Mouse (Mus musculus): Measurements from ENCODE around the gene Susd2. TPM values are rescaled to one million over a fixed set of nuclear protein-coding genes. Genes with fewer than 3 reads are reported as not detected.
A peak's percentile ranks its signal among the peaks of the same experiment; 100 is the strongest.

Gene Susd2
- polyA plus RNA-seq, 1 experiment from 2014 or later: 5.1 TPM

DNA sequence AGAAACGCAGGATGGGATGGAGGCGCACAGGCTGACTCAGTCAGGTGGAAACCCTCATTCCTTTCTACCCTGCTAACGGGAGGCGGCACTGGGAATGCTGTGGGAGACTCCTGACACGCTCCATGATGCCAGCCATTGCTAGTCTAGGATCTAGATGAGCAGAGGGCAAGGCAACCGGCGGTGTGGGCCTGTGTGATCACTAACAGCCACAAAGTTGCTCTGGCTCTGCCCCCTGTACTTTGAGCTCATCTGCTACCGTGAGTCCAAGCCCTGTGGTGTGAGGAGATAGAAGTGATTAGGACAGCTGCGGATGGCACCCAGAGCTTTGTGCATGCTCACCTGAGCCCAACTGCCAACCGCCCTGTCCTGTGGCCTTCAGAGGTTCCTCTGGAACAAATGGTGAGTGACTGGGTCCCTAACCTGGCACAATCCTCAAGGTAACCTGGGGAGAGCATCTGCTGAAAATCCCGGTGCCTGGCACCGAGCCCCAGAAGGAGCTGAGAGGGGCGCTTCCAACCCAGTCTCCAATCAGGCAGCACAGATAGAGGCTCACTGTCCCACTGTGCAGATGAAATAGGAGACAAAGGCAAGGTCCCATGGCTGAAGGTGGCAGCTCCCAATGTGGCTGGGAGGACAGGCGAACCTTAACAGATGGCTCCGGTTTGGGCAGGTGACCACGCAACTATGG, 7.7 kb upstream of the Susd2 start:
- no peak overlapping the region for H3K27ac ChIP-seq (ENCODE audit: poor library complexity, severe bottlenecking)
- H3K36me3 ChIP-seq: peaks cover 91% of the 10 kb centered on the region
- no peak overlapping the region for H3K4me3 ChIP-seq
- no peak overlapping the region for H3K4me2 ChIP-seq
- peaks cover 14% of the 10 kb centered on the region for H3K4me1 ChIP-seq (replicated peaks)
- WGBS: 91% methylated on average over 16 of the region's 16 CpGs
- no peak overlapping the region for H3K9ac ChIP-seq
- H3K27me3 ChIP-seq (replicated peaks): no peaks in the 10 kb centered on the region
- ATAC-seq (ENCODE audit: insufficient number of reproducible peaks, low FRiP score): no peak
- no peaks in the 10 kb centered on the region for H3K9me3 ChIP-seq (replicated peaks)

DNA sequence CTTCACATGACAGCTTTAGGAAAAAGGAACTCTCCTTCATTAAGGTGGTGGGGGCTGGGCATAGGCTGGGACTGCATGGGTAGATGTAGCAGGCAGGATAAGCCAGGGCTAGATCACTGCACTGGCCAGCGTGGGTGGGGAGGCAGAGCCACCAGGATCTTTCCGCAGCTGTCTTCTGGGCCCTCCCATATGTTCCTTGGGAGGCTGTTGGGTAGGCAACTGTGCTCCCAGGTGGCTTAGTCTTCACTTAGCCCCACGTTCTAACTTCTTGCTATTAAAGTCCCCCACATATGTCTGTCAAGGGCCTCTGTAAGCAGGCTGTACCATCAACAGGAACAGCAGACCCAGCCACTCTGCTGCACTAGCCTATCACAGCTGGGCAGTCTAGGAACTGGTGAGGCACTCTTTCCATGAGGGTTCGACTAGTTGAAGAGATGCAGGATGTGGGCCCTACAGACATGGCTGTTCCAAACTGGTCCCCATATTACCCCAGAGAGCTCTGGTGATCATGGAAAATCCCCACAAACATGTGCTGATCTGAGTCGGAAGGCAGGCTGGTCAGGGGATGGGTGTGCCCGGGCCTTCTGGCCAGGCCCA, 6.6 kb upstream of the Susd2 start:
- Histone ChIP-seq H3K36me3 (peaks cover 90% of the 10 kb centered on the region), H3K27me3 (replicated peaks) (no peaks in the 10 kb centered on the region), H3K9me3 (replicated peaks) (no peaks in the 10 kb centered on the region), H3K4me1 (replicated peaks) (peaks cover 14% of the 10 kb centered on the region), H3K4me3 (no peak overlapping the region), H3K9ac (no peak overlapping the region), H3K27ac (ENCODE audit: poor library complexity, severe bottlenecking) (no peak overlapping the region), H3K4me2 (no peak overlapping the region)
- no peak for ATAC-seq (ENCODE audit: insufficient number of reproducible peaks, low FRiP score)
- 83% methylated on average over 6 of the region's 6 CpGs for WGBS

DNA sequence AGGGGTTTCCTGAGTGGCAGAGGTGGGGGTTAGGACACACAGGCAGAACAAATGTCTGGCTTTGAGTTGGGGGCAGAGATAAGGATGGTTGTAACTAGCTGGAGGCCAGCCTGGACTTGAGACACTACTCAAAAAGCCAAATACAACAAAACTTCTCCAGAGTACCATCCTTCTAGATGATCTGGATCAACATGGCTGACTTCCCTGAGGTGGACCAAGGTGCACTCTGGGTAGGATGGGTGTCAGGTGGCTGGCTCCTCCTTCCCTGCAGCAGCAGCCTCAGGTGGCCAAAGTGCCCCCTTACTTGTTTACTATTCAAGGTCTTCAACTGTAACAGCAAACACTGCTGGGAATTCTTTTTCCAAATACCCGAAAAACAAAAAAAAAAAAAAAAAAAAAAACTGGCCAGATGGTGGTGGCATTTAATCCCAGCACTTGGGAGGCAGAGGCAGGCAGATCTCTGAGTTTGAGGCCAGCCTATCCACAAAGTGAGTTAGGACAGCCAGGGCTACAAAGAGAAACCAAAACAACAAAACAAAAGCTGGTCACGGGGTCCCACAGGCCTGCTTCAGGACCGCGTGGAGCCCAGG, 5.7 kb upstream of the Susd2 start:
- Histone ChIP-seq H3K4me1 (replicated peaks) (peaks cover 14% of the 10 kb centered on the region), H3K4me2 (no peak overlapping the region), H3K9ac (no peak overlapping the region), H3K27me3 (replicated peaks) (no peaks in the 10 kb centered on the region), H3K36me3 (peaks cover 85% of the 10 kb centered on the region), H3K4me3 (no peak overlapping the region), H3K9me3 (replicated peaks) (no peaks in the 10 kb centered on the region), H3K27ac (ENCODE audit: poor library complexity, severe bottlenecking) (no peak overlapping the region)
- no peak for ATAC-seq (ENCODE audit: insufficient number of reproducible peaks, low FRiP score)
- WGBS: 93% methylated on average over 4 of the region's 4 CpGs

DNA sequence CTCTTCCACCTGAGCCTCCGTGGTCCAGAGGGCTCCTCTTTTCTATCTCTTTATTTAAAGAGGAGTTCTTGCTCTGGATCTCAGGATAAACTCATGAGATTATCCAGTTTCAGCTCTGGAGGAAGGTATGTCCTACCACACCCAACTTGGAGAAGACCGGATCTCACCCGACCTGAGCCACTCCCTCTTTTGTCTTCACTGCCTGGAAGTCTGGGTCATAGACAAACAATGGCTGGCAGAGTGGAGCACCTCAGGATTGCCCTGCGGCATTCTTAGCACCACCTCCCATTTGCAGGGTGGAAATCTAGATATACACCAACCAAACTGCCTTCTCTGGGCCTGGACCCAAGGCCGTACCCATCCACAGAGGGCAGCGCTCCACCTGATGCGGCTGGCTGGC, 5.2 kb upstream of the Susd2 start:
- Histone ChIP-seq H3K27me3 (replicated peaks) (no peaks in the 10 kb centered on the region), H3K4me3 (no peak overlapping the region), H3K4me2 (no peak overlapping the region), H3K9ac (no peak overlapping the region), H3K27ac (ENCODE audit: poor library complexity, severe bottlenecking) (no peak overlapping the region), H3K4me1 (replicated peaks) (peaks cover 18% of the 10 kb centered on the region), H3K36me3 (peaks cover 80% of the 10 kb centered on the region), H3K9me3 (replicated peaks) (no peaks in the 10 kb centered on the region)
- no peak for ATAC-seq (ENCODE audit: insufficient number of reproducible peaks, low FRiP score)
- WGBS: 86% methylated on average over 7 of the region's 7 CpGs

DNA sequence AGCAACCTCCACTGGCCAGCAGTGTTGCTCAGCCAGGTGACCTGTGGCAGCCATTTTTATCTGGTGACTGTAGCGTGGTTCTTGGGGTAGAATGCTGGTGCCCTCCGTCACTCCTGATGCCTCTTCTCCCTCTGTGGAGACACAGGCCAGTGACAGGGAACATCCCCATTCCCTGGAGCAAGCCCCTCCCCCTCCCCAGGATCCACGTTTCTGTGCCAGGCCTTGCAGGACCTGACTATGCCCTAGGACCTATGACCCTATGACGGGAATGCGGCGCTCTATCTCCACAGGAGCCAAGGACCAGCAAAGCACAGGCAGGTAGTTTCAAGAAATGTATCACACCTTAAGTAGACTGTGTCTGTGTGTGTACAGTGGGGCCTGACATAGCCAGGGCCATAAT, 4.3 kb upstream of the Susd2 start:
- WGBS: 90% methylated on average over 6 of the region's 6 CpGs
- no peak for ATAC-seq (ENCODE audit: insufficient number of reproducible peaks, low FRiP score)
- H3K4me1 ChIP-seq (replicated peaks): peaks cover 27% of the 10 kb centered on the region

DNA sequence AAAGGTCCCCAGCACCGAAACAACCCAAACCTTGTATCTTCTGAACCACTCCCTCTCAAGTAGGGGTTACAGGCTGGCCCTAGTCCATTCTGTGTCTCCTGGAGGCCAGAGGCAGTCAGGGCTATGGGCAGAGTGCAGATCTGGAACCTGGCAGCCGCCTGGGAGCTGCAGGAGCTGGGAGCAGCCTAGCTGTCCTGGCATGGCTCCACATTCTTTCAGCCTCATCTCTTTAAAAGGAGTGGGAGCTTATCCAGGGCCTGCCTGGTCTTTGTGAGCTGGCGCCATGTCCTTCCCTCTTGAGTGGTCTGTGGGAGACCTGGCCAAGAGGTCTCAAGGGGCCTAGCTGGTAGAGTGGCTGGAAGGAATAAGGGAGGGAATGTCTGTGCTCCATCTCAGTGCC, 3.6 kb upstream of the Susd2 start:
- WGBS: 63% methylated on average over 3 of the region's 3 CpGs
- no peak overlapping the region for H3K4me2 ChIP-seq
- no peaks in the 10 kb centered on the region for H3K27me3 ChIP-seq (replicated peaks)
- peaks cover 64% of the 10 kb centered on the region for H3K36me3 ChIP-seq
- ATAC-seq (ENCODE audit: insufficient number of reproducible peaks, low FRiP score): peak; percentile 31; the same call in 1 of the 2 replicates
- no peaks in the 10 kb centered on the region for H3K9me3 ChIP-seq (replicated peaks)
- peaks cover 30% of the 10 kb centered on the region for H3K4me1 ChIP-seq (replicated peaks)
- H3K9ac ChIP-seq: no peak overlapping the region
- no peak overlapping the region for H3K4me3 ChIP-seq
- H3K27ac ChIP-seq (ENCODE audit: poor library complexity, severe bottlenecking): peak overlapping the region; percentile 91

More for the DNA sequence above, 4.3 kb upstream of the Susd2 start:
- Histone ChIP-seq H3K36me3 (peaks cover 71% of the 10 kb centered on the region), H3K9me3 (replicated peaks) (no peaks in the 10 kb centered on the region), H3K4me3 (no peak overlapping the region), H3K27me3 (replicated peaks) (no peaks in the 10 kb centered on the region), H3K9ac (no peak overlapping the region), H3K4me2 (no peak overlapping the region), H3K27ac (ENCODE audit: poor library complexity, severe bottlenecking) (peak overlapping the region; percentile 91)

DNA sequence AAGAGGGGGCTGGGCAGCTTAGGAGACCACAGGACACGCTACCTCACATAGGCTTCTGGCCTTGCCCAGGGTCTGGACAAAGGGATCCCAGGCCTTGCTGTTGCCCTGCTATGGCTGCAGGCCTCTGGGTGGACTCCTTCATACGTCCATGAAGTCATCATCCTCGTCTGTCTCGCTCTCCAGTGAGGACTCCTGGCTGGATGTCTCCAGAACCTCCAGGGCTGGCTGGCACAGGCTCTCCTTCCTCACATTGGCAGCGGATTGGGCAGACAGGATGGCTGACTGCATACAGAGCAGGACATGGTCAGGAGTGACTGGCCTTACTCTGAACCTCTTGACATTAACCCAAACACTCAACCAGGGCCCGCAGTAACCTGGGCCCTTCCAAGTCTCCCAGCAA, 2.6 kb upstream of the Susd2 start:
- no peak overlapping the region for H3K4me3 ChIP-seq
- H3K9ac ChIP-seq: no peak overlapping the region
- H3K4me1 ChIP-seq (replicated peaks): peaks cover 30% of the 10 kb centered on the region
- H3K4me2 ChIP-seq: no peak overlapping the region
- WGBS: 88% methylated on average over 6 of the region's 6 CpGs
- H3K9me3 ChIP-seq (replicated peaks): no peaks in the 10 kb centered on the region
- no peak overlapping the region for H3K27ac ChIP-seq (ENCODE audit: poor library complexity, severe bottlenecking)
- H3K27me3 ChIP-seq (replicated peaks): no peaks in the 10 kb centered on the region
- ATAC-seq (ENCODE audit: insufficient number of reproducible peaks, low FRiP score): no peak
- peaks cover 54% of the 10 kb centered on the region for H3K36me3 ChIP-seq

DNA sequence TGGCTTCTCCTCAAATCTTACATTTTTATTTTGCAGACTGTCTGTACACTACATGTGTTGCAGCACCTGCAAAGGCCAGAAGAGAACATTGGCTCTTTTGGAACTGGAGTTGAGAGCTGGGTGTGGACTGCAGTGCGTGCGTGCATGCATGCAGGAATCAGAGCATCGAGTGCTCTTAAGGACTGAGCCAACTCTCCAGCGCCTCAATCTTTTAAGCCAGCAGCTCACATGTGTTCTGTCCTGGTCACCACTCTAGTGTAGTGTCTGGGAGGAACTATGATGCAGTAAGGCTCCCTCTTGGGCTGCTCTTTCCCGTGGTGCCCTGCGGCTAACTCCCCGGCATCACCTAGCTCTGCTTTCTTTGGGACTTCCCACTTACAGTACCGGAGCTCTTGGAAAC, 1.8 kb upstream of the Susd2 start:
- WGBS: 90% methylated on average over 8 of the region's 8 CpGs
- Histone ChIP-seq H3K4me3 (no peak overlapping the region), H3K9ac (no peak overlapping the region), H3K27me3 (replicated peaks) (no peaks in the 10 kb centered on the region), H3K9me3 (replicated peaks) (no peaks in the 10 kb centered on the region), H3K27ac (ENCODE audit: poor library complexity, severe bottlenecking) (no peak overlapping the region), H3K4me1 (replicated peaks) (peaks cover 30% of the 10 kb centered on the region), H3K4me2 (no peak overlapping the region), H3K36me3 (peaks cover 46% of the 10 kb centered on the region)
- ATAC-seq (ENCODE audit: insufficient number of reproducible peaks, low FRiP score): no peak

DNA sequence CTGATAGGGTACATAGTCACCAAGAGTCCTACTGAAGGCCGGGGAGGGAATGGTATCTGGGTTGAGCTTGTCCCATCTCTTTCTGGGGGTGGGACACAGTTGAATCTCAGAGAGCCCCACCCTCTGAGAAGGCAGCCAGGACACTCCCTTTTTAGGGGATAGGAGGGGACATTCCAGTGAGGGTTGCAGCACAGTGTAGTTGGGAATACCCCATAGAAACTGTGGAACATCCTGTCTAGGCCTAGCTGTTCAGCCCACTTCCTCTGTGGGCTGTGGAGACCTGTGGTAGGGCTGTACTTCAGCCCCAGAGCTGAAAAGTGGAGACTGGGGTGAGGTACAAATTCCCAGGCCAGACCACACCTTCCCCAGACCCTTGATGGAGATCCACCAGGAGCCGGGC, 917 bp downstream of the Susd2 start:
- Histone ChIP-seq H3K27me3 (replicated peaks) (0 out of 2 replicates have a peak, but pooled peaks cover 5% of the 10 kb centered on the region), H3K4me2 (no peak overlapping the region), H3K9ac (0 out of 2 replicates have a peak overlapping the region, but pooled peaks have one; percentile 43), H3K4me3 (no peak overlapping the region), H3K27ac (ENCODE audit: poor library complexity, severe bottlenecking) (no peak overlapping the region), H3K4me1 (replicated peaks) (peaks cover 28% of the 10 kb centered on the region), H3K36me3 (peaks cover 19% of the 10 kb centered on the region), H3K9me3 (replicated peaks) (no peaks in the 10 kb centered on the region)
- WGBS: 90% methylated on average over 2 of the region's 2 CpGs
- no peak for ATAC-seq (ENCODE audit: insufficient number of reproducible peaks, low FRiP score)

DNA sequence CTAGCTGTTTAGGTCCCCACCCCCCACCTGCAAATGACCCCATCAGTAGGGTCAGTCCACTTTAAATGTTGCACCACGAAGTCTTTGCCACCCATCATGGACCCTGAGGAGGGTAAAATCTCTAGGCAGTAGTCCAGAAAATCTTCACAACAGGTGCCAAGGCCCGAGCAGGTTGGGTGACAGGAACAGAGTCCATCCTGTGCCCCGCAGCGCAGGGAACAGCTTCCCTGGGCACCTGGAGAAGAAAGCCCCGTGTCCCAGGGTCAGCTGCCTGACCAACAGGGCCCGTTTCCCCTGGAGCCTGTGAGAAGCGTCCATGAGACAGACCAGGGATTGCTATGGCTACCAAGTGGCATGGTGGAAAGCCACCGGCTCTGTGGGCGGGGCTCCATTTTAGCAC, 1.4 kb downstream of the Susd2 start:
- Histone ChIP-seq H3K27ac (ENCODE audit: poor library complexity, severe bottlenecking) (no peak overlapping the region), H3K4me1 (replicated peaks) (peaks cover 23% of the 10 kb centered on the region), H3K36me3 (peaks cover 15% of the 10 kb centered on the region), H3K4me3 (no peak overlapping the region), H3K27me3 (replicated peaks) (0 out of 2 replicates have a peak, but pooled peaks cover 5% of the 10 kb centered on the region), H3K4me2 (no peak overlapping the region), H3K9me3 (replicated peaks) (no peaks in the 10 kb centered on the region), H3K9ac (no peak overlapping the region)
- WGBS: 74% methylated on average over 9 of the region's 9 CpGs
- ATAC-seq (ENCODE audit: insufficient number of reproducible peaks, low FRiP score): no peak

DNA sequence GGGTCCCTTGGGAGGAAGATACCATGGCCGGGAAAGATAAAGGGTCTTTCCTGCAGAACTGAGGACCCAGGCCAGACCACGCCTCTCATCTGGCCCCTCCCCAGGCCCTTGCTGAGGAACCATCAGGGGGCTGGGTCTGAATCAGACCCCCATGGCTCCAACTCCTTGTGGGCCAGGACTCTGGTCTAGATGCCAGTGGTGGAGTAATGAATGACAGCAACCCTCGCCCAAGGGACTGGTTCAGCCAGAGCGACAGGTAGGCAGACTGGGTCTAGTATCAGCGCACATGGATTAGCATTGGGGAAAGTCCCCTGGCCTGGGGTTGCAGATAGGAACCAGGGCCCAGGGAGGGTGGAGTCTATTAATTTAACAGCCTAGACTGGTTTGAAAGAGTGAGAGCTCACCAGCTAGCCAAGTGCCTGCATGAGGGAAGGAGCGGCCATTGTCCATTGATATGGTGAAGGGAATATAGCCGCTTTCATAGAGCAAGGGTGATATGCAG, 2.0 kb downstream of the Susd2 start:
- no peak overlapping the region for H3K4me3 ChIP-seq
- H3K9ac ChIP-seq: no peak overlapping the region
- peaks cover 17% of the 10 kb centered on the region for H3K4me1 ChIP-seq (replicated peaks)
- peaks cover 15% of the 10 kb centered on the region for H3K36me3 ChIP-seq
- H3K9me3 ChIP-seq (replicated peaks): no peaks in the 10 kb centered on the region
- WGBS: 79% methylated on average over 7 of the region's 7 CpGs
- H3K27ac ChIP-seq (ENCODE audit: poor library complexity, severe bottlenecking): no peak overlapping the region
- H3K27me3 ChIP-seq (replicated peaks): 0 out of 2 replicates have a peak, but pooled peaks cover 5% of the 10 kb centered on the region
- no peak overlapping the region for H3K4me2 ChIP-seq
- ATAC-seq (ENCODE audit: insufficient number of reproducible peaks, low FRiP score): no peak

All from heart, embryonic 12.5 days (tissue).